Mouse (Mus musculus) myocyte (in vitro differentiated cells): ENCODE measurements around the gene Mrpl39. TPM values are rescaled to one million over a fixed set of nuclear protein-coding genes. Genes with fewer than 3 reads are reported as not detected.
A peak's percentile ranks its signal among the peaks of the same experiment; 100 is the strongest.

Experiments
- H3K27me3 ChIP-seq: one replicate; pipeline ENCODE4 v1.6.1; 2011; ENCODE audit not compliant: control insufficient read depth, insufficient read depth, insufficient read length
- H3K36me3 ChIP-seq: one replicate; pipeline ENCODE4 v1.6.1; 2011; ENCODE audit not compliant: control insufficient read depth, insufficient read depth
- H3K4me2 ChIP-seq: one replicate; pipeline ENCODE4 v1.6.1; 2011; ENCODE audit warnings: low read depth, control low read depth
- H3K4me3 ChIP-seq: one replicate; pipeline ENCODE4 v1.5.1; 2011; ENCODE audit warnings: mild to moderate bottlenecking, control low read depth, moderate library complexity
- H3K79me2 ChIP-seq: one replicate; pipeline ENCODE4 v1.6.1; 2011; ENCODE audit not compliant: control insufficient read depth, insufficient read depth
- H3ac ChIP-seq: one replicate; pipeline ENCODE4 v1.6.1; 2011; ENCODE audit not compliant: control insufficient read depth, insufficient read length
- CEBPB ChIP-seq: IDR thresholded peaks from 2 replicates; pipeline ENCODE4 v1.6.1; 2011; ENCODE audit warnings: mild to moderate bottlenecking, moderate library complexity; ENCODE audit not compliant: poor library complexity, insufficient read depth, severe bottlenecking
- E2F4 ChIP-seq: IDR thresholded peaks from one replicate; pipeline ENCODE4 v1.6.1; 2011; ENCODE audit warnings: mild to moderate bottlenecking, control low read depth, moderate library complexity; ENCODE audit not compliant: insufficient read depth
- MAX ChIP-seq: IDR thresholded peaks from one replicate; pipeline ENCODE4 v1.6.1; 2011; ENCODE audit warnings: low read depth, mild to moderate bottlenecking, control low read depth
- MYOD1 ChIP-seq, 3 experiments: IDR thresholded peaks; one replicate each; pipeline ENCODE4 v1.6.1; 2011; ENCODE audit warnings: control low read depth in 2 of 3, low read depth in 2 of 3, mild to moderate bottlenecking in 2 of 3, moderate library complexity in 1 of 3; ENCODE audit not compliant: insufficient read length in 2 of 3, control insufficient read depth in 1 of 3
- MYOG ChIP-seq, 3 experiments: IDR thresholded peaks; one replicate each; pipeline ENCODE4 v1.6.1; 2011; ENCODE audit warnings: control low read depth in 2 of 3, low read depth in 2 of 3, mild to moderate bottlenecking in 2 of 3; ENCODE audit not compliant: insufficient read length in 2 of 3, control insufficient read depth in 1 of 3, insufficient read depth in 1 of 3
- POLR2A ChIP-seq: IDR thresholded peaks from one replicate; pipeline ENCODE4 v1.6.1; 2011; ENCODE audit warnings: low read depth, mild to moderate bottlenecking, control low read depth, moderate library complexity; ENCODE audit not compliant: insufficient read length
- POLR2AphosphoS2 ChIP-seq: IDR thresholded peaks from one replicate; pipeline ENCODE4 v1.6.1; 2011; ENCODE audit warnings: low read depth, control low read depth; ENCODE audit not compliant: insufficient read length
- REST ChIP-seq: IDR thresholded peaks from one replicate; pipeline ENCODE4 v1.6.1; 2011; ENCODE audit warnings: mild to moderate bottlenecking, control low read depth, moderate library complexity; ENCODE audit not compliant: insufficient read depth, insufficient read length
- SRF ChIP-seq: IDR thresholded peaks from one replicate; pipeline ENCODE4 v1.6.1; 2011; ENCODE audit warnings: low read depth; ENCODE audit not compliant: control insufficient read depth, insufficient read length
- TCF12 ChIP-seq: IDR thresholded peaks from one replicate; pipeline ENCODE4 v1.6.1; 2011; ENCODE audit warnings: mild to moderate bottlenecking, control low read depth; ENCODE audit not compliant: poor library complexity, insufficient read depth, severe bottlenecking
- TCF3 ChIP-seq: IDR thresholded peaks from one replicate; pipeline ENCODE4 v1.6.1; 2011; ENCODE audit warnings: low read depth, control low read depth; ENCODE audit not compliant: insufficient read length
- USF1 ChIP-seq: IDR thresholded peaks from one replicate; pipeline ENCODE4 v1.6.1; 2011; ENCODE audit warnings: low read depth, mild to moderate bottlenecking, control low read depth, moderate library complexity
- polyA plus RNA-seq: library from polyadenylated mRNA; unstranded; fragments of >200 nt; fragmentation: generic; extraction: Trizol; gene quantifications from one replicate; pipeline ENCODE4 v1.2.1, GENCODE M21; 2012; ENCODE audit warnings: missing spikeins

The Mrpl39 gene
- polyA plus RNA-seq = 36.6 TPM

DNA sequence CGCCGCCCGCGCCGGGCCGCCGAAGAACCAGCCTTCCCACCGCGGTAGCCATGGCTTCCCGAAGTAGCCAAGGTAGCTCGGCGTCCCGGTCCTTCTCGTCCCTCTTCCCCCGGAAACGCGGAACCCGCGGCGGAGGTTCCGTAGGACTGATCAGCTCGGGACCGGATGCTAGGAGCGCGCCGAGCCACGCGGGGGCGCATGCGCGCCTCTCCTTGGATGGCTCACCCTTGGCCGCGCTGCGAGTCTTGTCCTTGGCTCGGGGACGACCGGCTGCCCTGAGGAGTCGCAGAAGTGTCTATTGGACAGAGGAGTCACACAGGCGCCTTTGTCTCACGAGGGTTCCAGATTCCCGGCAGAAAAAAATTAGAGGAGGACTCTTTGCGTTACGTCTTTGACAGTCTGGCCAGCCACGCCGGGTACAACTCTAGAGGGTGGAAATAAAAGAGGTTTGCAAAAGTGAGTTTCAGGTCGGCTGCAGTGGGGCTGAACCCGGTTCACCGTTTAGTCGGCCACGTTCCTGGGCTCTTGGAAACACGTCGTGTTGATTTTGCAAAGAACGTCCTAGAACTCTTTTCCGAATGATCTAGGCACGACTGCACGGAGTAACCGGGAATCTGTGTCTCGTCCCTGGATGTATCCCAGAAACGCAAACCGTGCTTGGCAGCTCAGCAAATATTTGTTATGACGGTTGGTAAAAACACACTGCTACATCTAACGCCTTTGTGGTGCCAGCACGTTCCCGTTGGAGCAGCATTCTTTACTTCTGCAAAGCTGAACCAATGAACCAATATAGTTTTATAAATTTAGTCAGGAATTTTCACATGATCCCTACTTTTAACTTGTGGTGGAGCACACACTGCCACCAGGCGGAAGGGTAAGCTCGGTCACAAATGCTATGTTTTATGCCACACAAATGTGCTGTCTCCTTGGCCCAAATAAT is at the start of gene Mrpl39:
TSS of gene Mrpl39 (minus strand) at position 577 of the 940 bp plus-strand sequence.
- Histone ChIP-seq H3K4me3 (peak within 1 kb of the TSS; percentile 84), H3K27me3 (no peaks in the 10 kb centered on the region), H3K36me3 (peaks cover 19% of the 10 kb centered on the region), H3K79me2 (peaks cover 14% of the 10 kb centered on the region), H3K4me2 (peak within 1 kb of the TSS; percentile 96), H3ac (no peak within 1 kb of the TSS)
- TF ChIP-seq TCF3 = no peak
- TF ChIP-seq CEBPB = no peak
- TF ChIP-seq POLR2A = peak; percentile 78
- peak; percentile 45 for TF ChIP-seq E2F4
- TF ChIP-seq REST = no peak
- peak in 1 of 3 experiments; percentile 44 for TF ChIP-seq MYOG (IDR thresholded peaks at IDR 0.05; ENCODE audit: control insufficient read depth in 1 of 3, insufficient read depth in 1 of 3, insufficient read length in 2 of 3, low read depth in 2 of 3)
- no peak for TF ChIP-seq SRF
- peak in 1 of 3 experiments; percentile 17 for TF ChIP-seq MYOD1 (IDR thresholded peaks at IDR 0.05; ENCODE audit: control insufficient read depth in 1 of 3, insufficient read length in 2 of 3, low read depth in 2 of 3)
- peak; percentile 82 for TF ChIP-seq POLR2AphosphoS2
- TF ChIP-seq TCF12 = peak; percentile 2
- no peak for TF ChIP-seq USF1
- no peak for TF ChIP-seq MAX

DNA sequence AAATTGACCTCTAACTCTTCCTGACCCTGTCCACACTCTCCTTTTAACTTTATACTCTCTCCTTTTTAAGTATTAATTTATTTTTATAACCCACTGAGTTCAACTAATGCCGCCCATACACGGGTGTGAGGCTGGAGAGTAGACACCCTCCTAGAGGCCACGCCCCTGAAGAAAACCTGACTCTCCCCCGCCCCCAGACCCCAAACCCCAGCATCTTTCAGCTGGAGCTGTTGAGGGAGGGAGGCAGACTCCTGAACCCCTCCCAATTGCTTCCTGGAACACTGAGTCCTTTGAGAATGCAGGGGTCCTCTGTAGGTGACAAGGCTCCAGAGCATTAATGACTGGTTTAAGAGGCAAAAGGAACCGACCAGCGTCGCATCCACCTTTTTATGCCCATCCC is 49.4 kb upstream of the Mrpl39 start:
- TF ChIP-seq MYOG (IDR thresholded peaks at IDR 0.05; ENCODE audit: control insufficient read depth in 1 of 3, insufficient read depth in 1 of 3, insufficient read length in 2 of 3, low read depth in 2 of 3) = no peak
- TF ChIP-seq USF1 = no peak
- TF ChIP-seq POLR2A = no peak
- TF ChIP-seq CEBPB = no peak
- TF ChIP-seq MAX = no peak
- no peak for TF ChIP-seq TCF12
- no peak for TF ChIP-seq E2F4
- TF ChIP-seq REST = no peak
- no peak for TF ChIP-seq POLR2AphosphoS2
- H3K36me3 ChIP-seq = peaks cover 4% of the 10 kb centered on the region
- peaks cover 59% of the 10 kb centered on the region for H3K79me2 ChIP-seq
- no peak overlapping the region for H3K4me3 ChIP-seq
- H3K27me3 ChIP-seq = no peaks in the 10 kb centered on the region
- H3ac ChIP-seq = no peak overlapping the region
- H3K4me2 ChIP-seq = peak overlapping the region; percentile 68

DNA sequence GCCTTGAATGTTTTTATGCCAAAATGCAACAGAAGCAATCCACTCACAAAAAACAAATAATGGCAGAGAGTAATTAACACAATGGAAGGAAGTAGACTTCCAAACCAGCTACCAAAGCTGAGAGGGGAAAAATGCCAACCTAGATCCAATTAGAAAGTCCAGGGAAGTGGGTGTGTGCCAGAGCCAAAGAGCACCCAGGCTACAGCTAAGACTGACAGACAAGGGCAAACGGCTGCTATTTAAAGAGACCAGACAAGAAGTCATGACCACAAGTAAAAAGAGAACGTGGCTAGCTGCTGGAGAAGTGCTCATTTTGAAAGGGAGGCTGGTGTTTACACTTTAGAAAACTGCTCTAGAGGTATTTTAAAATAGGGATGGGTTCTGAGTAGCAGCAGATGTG is 47.7 kb upstream of the Mrpl39 start:
- TF ChIP-seq REST = no peak
- TF ChIP-seq MYOD1 (IDR thresholded peaks at IDR 0.05; ENCODE audit: control insufficient read depth in 1 of 3, insufficient read length in 2 of 3, low read depth in 2 of 3) = peak; percentile 19 to 75 (median 61)
- Histone ChIP-seq H3K4me2 (peak overlapping the region; percentile 68), H3K4me3 (no peak overlapping the region)

DNA sequence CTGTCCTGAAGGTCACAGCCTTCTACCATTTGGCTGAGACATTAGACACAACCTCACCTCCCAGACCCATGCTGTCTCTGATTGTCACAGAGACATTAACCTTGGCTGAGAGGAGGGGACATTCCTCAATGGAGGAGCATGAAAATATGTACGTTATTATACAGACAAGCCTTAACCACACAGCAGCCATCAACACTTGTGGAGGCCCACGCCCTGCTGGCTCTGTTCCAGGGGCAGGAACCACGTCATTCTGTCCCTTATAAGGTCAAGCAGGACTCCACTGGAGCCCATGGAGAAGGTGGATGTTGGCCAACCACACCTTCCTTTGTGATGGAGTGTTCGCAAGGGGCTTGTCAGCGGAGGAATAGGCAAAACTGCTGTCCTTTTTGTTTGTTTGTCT is 44.2 kb upstream of the Mrpl39 start:
- Histone ChIP-seq H3K79me2 (peaks cover 76% of the 10 kb centered on the region), H3K27me3 (no peaks in the 10 kb centered on the region), H3K36me3 (no peaks in the 10 kb centered on the region), H3K4me2 (no peak overlapping the region), H3K4me3 (no peak overlapping the region), H3ac (no peak overlapping the region)
- TF ChIP-seq REST (no peak), MYOG (IDR thresholded peaks at IDR 0.05; ENCODE audit: control insufficient read depth in 1 of 3, insufficient read depth in 1 of 3, insufficient read length in 2 of 3, low read depth in 2 of 3) (no peak), POLR2AphosphoS2 (no peak), MYOD1 (IDR thresholded peaks at IDR 0.05; ENCODE audit: control insufficient read depth in 1 of 3, insufficient read length in 2 of 3, low read depth in 2 of 3) (no peak), USF1 (no peak), MAX (no peak), TCF3 (no peak), POLR2A (no peak)

More for the DNA sequence above, 47.7 kb upstream of the Mrpl39 start:
- Histone ChIP-seq H3K79me2 (peaks cover 66% of the 10 kb centered on the region), H3K36me3 (no peaks in the 10 kb centered on the region), H3ac (no peak overlapping the region), H3K27me3 (no peaks in the 10 kb centered on the region)

DNA sequence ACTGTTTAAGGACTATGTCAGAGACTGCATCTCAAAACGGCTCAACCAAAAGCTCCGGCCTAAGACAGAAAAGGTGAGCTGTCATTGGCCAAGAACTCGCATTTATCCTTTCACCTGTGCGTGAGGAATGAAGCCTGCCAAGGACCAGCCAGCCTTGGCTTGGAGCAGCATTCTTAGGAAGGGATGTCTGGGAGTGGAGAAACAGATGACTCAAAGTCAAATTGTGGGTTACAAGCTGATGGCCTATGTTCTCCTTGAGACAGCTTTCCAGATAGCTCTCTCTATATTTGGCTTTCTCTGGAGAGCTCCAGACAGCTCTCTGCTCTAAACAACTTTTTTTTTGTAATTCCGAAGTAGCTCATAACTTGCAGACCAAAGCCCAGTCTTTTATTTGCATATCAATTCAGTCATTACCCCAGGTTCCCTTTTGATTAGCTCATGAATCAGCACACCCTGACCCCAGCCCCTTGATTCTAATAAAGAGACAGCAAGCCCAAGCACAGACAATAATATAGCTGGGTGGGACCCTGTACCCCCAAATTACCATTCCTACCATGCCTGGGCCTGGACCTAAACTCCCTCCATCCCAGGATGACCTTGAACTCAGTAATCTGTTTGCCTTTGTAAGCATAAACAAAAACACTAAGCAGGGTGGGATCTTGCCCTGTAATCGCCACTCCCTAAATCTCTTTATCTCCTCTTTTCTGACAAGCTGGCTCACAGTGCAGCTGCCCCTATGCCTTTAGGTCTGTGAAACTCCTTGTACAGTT is 43.5 kb upstream of the Mrpl39 start:
- H3K79me2 ChIP-seq = peaks cover 70% of the 10 kb centered on the region
- no peak overlapping the region for H3K4me2 ChIP-seq
- no peak overlapping the region for H3K4me3 ChIP-seq
- H3ac ChIP-seq = no peak overlapping the region
- TF ChIP-seq POLR2AphosphoS2 (no peak), MYOD1 (IDR thresholded peaks at IDR 0.05; ENCODE audit: control insufficient read depth in 1 of 3, insufficient read length in 2 of 3, low read depth in 2 of 3) (no peak), MAX (no peak), CEBPB (no peak), TCF12 (no peak), USF1 (no peak), POLR2A (no peak), MYOG (IDR thresholded peaks at IDR 0.05; ENCODE audit: control insufficient read depth in 1 of 3, insufficient read depth in 1 of 3, insufficient read length in 2 of 3, low read depth in 2 of 3) (no peak), REST (no peak), TCF3 (no peak), SRF (no peak), E2F4 (no peak)
- H3K27me3 ChIP-seq = no peaks in the 10 kb centered on the region
- H3K36me3 ChIP-seq = no peaks in the 10 kb centered on the region
